Mouse (Mus musculus): ENCODE measurements around the gene Daxx. TPM values are rescaled to one million over a fixed set of nuclear protein-coding genes. Genes with fewer than 3 reads are reported as not detected.
A peak's percentile ranks its signal among the peaks of the same experiment; 100 is the strongest.

Gene Daxx
- polyA plus RNA-seq, 1 experiment from 2014 or later, result 39.2 TPM

DNA sequence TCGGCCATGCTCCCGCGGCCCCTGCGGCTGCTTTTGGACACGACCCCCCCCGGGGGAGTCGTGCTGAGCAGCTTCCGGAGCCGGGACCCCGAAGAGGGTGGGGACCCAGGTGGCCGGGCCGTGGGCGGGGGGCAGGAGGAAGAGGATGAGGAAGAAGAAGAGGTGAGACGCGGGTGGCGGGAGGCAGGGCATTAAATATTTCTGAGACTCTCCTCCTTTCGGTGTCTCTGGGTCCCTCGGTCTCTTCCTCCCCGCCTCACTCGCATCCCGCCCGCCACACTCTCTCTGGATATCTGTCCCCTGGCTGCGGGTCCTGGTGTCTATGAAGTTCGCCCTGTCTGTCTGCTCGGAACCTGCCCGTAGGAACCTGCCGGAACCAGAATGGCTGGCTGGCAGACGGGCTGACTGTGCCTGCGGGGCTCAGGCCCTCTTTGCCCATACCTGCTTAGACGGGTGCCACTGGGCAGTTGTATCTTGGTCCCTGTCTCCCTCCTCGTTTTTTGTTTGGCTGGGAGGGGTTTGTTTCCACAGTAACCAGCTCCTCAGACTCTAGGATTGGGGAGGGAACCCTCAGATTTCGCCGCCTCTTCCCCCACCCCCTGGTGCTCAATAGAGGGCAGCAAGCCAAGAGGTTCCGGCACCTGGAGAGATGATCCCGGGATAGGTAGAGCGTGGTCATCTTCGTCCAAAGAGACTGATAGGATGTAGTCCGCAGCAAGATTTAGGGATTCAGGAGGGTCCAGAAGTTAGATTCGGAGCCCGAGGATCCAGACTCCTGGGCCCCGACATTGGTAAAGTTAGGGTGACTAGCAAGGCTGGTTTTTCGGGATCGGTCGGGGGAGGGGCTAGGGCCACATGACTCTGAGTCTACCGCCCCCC lies 21.3 kb downstream of the Daxx start:
- ATAC-seq (ENCODE audit: insufficient number of reproducible peaks, insufficient read depth, low FRiP score, low read depth), result 0 out of 2 replicates have a peak, but pooled peaks have one; percentile 14
- Histone ChIP-seq H3K4me3 (ENCODE audit: low read depth, low read length) (peak overlapping the region; percentile 94), H3K27me3 (ENCODE audit: control insufficient read depth, insufficient read depth, low read length) (no peaks in the 10 kb centered on the region), H3K36me3 (ENCODE audit: control insufficient read depth, insufficient read depth, low read length) (peaks cover 7% of the 10 kb centered on the region), H3K4me1 (ENCODE audit: control insufficient read depth, insufficient read depth, low read length) (peaks cover 12% of the 10 kb centered on the region), H3K27ac (ENCODE audit: low read length) (peak overlapping the region; percentile 95), H3K9ac (replicated peaks; ENCODE audit: low read depth, low read length) (peak overlapping the region; percentile 87), H3K4me2 (replicated peaks; ENCODE audit: low read depth, low read length) (peak overlapping the region; percentile 98), H3K9me3 (ENCODE audit: control insufficient read depth, low read depth, low read length) (no peaks in the 10 kb centered on the region)
- WGBS, result 1% methylated on average over 44 of the region's 45 CpGs

DNA sequence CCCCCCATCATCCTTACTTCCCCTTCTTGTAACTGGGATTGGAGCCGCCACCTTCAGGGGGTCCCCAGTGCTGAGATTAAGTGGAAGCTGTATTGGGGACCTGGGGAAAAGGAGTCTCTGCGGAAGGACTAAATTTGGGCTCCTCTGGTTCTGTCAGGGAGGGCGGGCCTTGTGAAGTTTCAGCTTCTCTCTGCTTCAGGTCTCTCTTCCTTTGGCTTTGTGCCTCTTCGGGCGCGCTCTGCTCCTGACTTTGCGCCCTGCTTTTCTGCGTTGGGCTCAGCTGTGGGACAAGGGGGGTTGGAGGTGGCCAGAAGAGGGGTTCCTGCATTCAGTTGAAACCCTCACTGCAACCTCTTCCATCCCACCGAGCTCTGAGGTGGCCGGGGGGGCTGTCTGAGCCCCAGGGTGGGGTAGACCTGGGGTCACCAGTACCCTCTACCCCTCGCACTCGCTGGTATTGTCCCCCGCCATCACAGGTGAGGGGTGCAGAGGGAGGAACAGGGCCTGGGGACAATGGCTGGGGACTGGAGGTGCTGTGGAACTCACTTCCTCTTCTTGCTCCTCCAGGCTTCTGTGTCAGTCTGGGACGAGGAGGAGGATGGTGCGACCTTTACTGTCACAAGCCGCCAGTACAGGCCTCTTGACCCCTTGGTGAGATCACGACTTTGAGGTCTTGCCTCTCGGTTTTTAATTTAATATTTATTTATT lies 22.1 kb downstream of the Daxx start:
- peak overlapping the region; percentile 87; the same call in 1 of the 2 replicates for H3K9ac ChIP-seq (replicated peaks; ENCODE audit: low read depth, low read length)
- H3K4me2 ChIP-seq (replicated peaks; ENCODE audit: low read depth, low read length), result peak overlapping the region; percentile 98
- peak overlapping the region; percentile 94 for H3K4me3 ChIP-seq (ENCODE audit: low read depth, low read length)
- H3K27ac ChIP-seq (ENCODE audit: low read length), result peak overlapping the region; percentile 6; the same call in 1 of the 2 replicates
- no peaks in the 10 kb centered on the region for H3K27me3 ChIP-seq (ENCODE audit: control insufficient read depth, insufficient read depth, low read length)
- peaks cover 12% of the 10 kb centered on the region for H3K4me1 ChIP-seq (ENCODE audit: control insufficient read depth, insufficient read depth, low read length)
- no peak for ATAC-seq (ENCODE audit: insufficient number of reproducible peaks, insufficient read depth, low FRiP score, low read depth)
- WGBS, result 30% methylated on average over 18 of the region's 18 CpGs
- no peaks in the 10 kb centered on the region for H3K9me3 ChIP-seq (ENCODE audit: control insufficient read depth, low read depth, low read length)
- peaks cover 7% of the 10 kb centered on the region for H3K36me3 ChIP-seq (ENCODE audit: control insufficient read depth, insufficient read depth, low read length)

DNA sequence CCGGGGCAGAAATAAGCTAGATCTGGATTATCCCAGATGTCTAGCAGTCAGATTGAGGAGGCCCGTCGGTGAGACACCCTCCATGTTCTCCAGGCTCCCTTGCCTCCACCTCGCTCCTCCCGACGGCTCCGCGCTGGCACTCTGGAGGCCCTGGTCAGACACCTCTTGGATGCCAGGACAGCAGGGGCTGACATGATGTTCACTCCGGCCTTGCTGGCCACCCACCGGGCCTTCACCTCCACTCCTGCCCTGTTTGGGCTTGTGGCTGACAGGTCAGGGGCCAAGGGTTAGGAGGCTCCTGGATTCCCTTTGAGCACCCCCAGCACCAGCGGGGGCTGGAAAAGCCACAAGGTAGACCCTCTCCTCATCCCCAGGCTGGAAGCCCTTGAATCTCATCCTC lies 22.7 kb downstream of the Daxx start:
- Histone ChIP-seq H3K4me2 (replicated peaks; ENCODE audit: low read depth, low read length) (no peak overlapping the region), H3K36me3 (ENCODE audit: control insufficient read depth, insufficient read depth, low read length) (peaks cover 5% of the 10 kb centered on the region)
- 90% methylated on average over 11 of the region's 11 CpGs for WGBS

DNA sequence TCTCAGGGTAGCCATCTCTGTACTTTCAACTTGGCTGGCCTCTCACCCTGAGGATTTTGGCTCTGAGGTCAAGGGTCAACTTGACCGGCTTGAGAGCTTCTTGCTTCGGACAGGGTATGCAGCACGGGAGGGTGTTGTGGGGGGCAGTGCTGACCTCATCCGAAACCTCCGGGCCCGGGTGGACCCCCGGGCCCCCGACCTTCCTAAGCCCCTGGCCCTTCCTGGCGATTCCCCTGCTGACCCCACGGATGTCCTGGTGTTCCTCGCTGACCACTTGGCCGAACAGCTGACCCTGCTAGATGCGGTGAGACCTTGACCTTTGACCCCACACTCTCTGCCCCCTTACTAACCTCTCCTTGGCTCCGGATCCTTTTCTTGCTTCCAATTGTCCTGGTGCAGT lies 23.2 kb downstream of the Daxx start:
- Histone ChIP-seq H3K27ac (ENCODE audit: low read length) (no peak overlapping the region), H3K9me3 (ENCODE audit: control insufficient read depth, low read depth, low read length) (no peaks in the 10 kb centered on the region), H3K9ac (replicated peaks; ENCODE audit: low read depth, low read length) (no peak overlapping the region), H3K4me3 (ENCODE audit: low read depth, low read length) (no peak overlapping the region), H3K27me3 (ENCODE audit: control insufficient read depth, insufficient read depth, low read length) (no peaks in the 10 kb centered on the region), H3K4me1 (ENCODE audit: control insufficient read depth, insufficient read depth, low read length) (peaks cover 12% of the 10 kb centered on the region), H3K4me2 (replicated peaks; ENCODE audit: low read depth, low read length) (no peak overlapping the region), H3K36me3 (ENCODE audit: control insufficient read depth, insufficient read depth, low read length) (peaks cover 7% of the 10 kb centered on the region)
- 86% methylated on average over 14 of the region's 14 CpGs for WGBS
- no peak for ATAC-seq (ENCODE audit: insufficient number of reproducible peaks, insufficient read depth, low FRiP score, low read depth)

More for the DNA sequence above, 22.7 kb downstream of the Daxx start:
- Histone ChIP-seq H3K27ac (ENCODE audit: low read length) (no peak overlapping the region), H3K9me3 (ENCODE audit: control insufficient read depth, low read depth, low read length) (no peaks in the 10 kb centered on the region), H3K9ac (replicated peaks; ENCODE audit: low read depth, low read length) (no peak overlapping the region), H3K4me3 (ENCODE audit: low read depth, low read length) (no peak overlapping the region), H3K4me1 (ENCODE audit: control insufficient read depth, insufficient read depth, low read length) (peaks cover 12% of the 10 kb centered on the region), H3K27me3 (ENCODE audit: control insufficient read depth, insufficient read depth, low read length) (no peaks in the 10 kb centered on the region)
- ATAC-seq (ENCODE audit: insufficient number of reproducible peaks, insufficient read depth, low FRiP score, low read depth), result no peak

DNA sequence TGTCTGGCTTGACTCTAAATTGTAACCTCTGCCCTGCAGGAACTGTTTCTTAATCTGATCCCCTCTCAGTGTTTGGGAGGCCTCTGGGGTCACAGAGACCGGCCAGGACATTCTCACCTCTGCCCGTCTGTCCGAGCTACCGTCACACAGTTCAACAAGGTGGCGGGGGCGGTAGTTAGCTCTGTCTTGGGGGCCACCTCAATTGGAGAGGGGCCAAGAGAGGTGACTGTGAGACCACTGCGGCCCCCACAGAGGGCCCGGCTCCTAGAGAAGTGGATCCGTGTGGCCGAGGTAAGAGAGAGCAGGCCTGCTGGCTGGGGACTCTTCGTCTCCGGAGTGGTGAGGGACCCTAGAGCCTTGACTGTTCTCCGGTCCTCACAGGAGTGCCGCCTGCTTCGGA lies 23.8 kb downstream of the Daxx start:
- H3K4me2 ChIP-seq (replicated peaks; ENCODE audit: low read depth, low read length), result no peak overlapping the region
- no peak overlapping the region for H3K27ac ChIP-seq (ENCODE audit: low read length)
- peaks cover 12% of the 10 kb centered on the region for H3K4me1 ChIP-seq (ENCODE audit: control insufficient read depth, insufficient read depth, low read length)
- H3K36me3 ChIP-seq (ENCODE audit: control insufficient read depth, insufficient read depth, low read length), result peaks cover 7% of the 10 kb centered on the region
- no peaks in the 10 kb centered on the region for H3K9me3 ChIP-seq (ENCODE audit: control insufficient read depth, low read depth, low read length)
- no peak overlapping the region for H3K4me3 ChIP-seq (ENCODE audit: low read depth, low read length)
- H3K27me3 ChIP-seq (ENCODE audit: control insufficient read depth, insufficient read depth, low read length), result no peaks in the 10 kb centered on the region
- no peak for ATAC-seq (ENCODE audit: insufficient number of reproducible peaks, insufficient read depth, low FRiP score, low read depth)
- no peak overlapping the region for H3K9ac ChIP-seq (replicated peaks; ENCODE audit: low read depth, low read length)
- 93% methylated on average over 15 of the region's 15 CpGs for WGBS

DNA sequence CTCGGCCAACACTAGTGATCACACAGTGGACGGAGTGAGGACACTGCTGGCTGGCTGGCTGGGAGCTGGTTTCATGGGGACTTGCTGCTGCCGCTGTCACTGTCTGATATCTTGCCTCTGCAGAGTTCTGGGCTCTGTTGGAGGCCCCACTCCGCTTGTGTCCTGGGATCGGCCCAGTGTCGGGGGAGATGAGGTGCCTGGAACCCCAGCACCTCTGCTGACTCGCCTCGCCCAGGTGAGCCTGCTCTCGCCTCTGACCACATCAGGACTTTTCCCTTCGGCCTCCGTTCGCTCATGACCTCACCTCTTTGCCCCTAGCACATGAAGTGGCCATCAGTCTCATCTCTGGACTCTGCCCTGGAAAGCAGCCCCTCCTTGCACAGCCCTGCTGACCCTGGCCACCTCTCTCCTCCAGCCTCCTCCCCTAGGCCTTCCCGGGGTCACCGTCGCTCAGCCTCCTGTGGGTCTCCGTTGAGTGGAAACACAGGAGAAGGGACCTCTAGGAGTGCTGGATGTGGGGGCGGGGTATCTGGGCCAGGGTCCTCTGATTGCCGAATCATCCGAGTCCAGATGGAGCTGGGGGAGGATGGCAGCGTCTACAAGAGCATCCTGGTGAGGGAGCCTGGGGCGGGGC lies 26.3 kb downstream of the Daxx start:
- ATAC-seq (ENCODE audit: insufficient number of reproducible peaks, insufficient read depth, low FRiP score, low read depth), result no peak
- Histone ChIP-seq H3K36me3 (ENCODE audit: control insufficient read depth, insufficient read depth, low read length) (peaks cover 7% of the 10 kb centered on the region), H3K27me3 (ENCODE audit: control insufficient read depth, insufficient read depth, low read length) (no peaks in the 10 kb centered on the region), H3K4me1 (ENCODE audit: control insufficient read depth, insufficient read depth, low read length) (peaks cover 14% of the 10 kb centered on the region; the same call in 1 of the 2 replicates), H3K9ac (replicated peaks; ENCODE audit: low read depth, low read length) (no peak overlapping the region), H3K27ac (ENCODE audit: low read length) (no peak overlapping the region), H3K4me3 (ENCODE audit: low read depth, low read length) (no peak overlapping the region), H3K4me2 (replicated peaks; ENCODE audit: low read depth, low read length) (no peak overlapping the region), H3K9me3 (ENCODE audit: control insufficient read depth, low read depth, low read length) (no peaks in the 10 kb centered on the region)
- WGBS, result 86% methylated on average over 21 of the region's 21 CpGs

DNA sequence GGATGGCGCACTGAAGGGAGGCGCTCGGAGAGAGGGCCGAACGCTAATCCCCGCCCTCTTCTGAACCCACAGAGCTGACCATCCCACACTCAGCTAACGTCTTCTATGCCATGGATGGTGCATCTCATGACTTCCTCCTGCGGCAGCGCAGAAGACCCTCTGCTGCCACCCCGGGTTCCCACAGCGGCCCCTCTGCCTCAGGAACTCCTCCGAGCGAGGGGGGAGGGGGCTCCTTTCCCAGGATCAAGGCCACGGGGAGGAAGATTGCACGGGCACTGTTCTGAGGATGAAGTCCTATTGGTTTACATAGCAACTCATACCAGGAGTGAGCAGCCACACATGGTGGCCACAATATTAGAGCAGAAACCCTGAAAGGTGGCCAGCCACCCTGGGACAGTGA lies 27.8 kb downstream of the Daxx start:
- H3K27ac ChIP-seq (ENCODE audit: low read length), result no peak overlapping the region

DNA sequence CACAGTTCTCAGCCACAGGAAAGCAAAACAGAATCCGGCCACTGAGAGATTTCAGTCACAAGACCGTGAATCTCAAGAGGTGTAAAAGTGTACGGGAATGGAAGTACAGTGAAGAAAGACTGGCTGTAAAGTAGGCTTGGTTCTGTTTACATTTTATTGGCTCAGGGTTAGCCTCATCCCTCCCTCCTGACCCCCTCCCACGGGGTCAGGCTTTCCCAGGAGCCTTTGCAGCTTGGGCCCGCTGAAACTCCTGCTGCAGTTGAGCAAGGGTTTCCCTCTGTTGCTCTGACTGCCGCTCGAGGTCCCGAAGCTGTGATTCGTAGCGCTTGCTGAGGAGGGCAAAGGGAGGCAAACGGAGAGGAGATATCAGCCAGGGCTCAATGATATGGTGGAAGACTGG lies 29.6 kb downstream of the Daxx start:
- Histone ChIP-seq H3K9me3 (ENCODE audit: control insufficient read depth, low read depth, low read length) (no peaks in the 10 kb centered on the region), H3K27me3 (ENCODE audit: control insufficient read depth, insufficient read depth, low read length) (no peaks in the 10 kb centered on the region), H3K36me3 (ENCODE audit: control insufficient read depth, insufficient read depth, low read length) (peaks cover 12% of the 10 kb centered on the region; the same call in 1 of the 2 replicates), H3K4me3 (ENCODE audit: low read depth, low read length) (no peak overlapping the region), H3K27ac (ENCODE audit: low read length) (no peak overlapping the region), H3K4me2 (replicated peaks; ENCODE audit: low read depth, low read length) (no peak overlapping the region), H3K4me1 (ENCODE audit: control insufficient read depth, insufficient read depth, low read length) (peaks cover 14% of the 10 kb centered on the region; the same call in 1 of the 2 replicates), H3K9ac (replicated peaks; ENCODE audit: low read depth, low read length) (no peak overlapping the region)
- no peak for ATAC-seq (ENCODE audit: insufficient number of reproducible peaks, insufficient read depth, low FRiP score, low read depth)
- 76% methylated on average over 11 of the region's 11 CpGs for WGBS

More for the DNA sequence above, 27.8 kb downstream of the Daxx start:
- H3K4me3 ChIP-seq (ENCODE audit: low read depth, low read length), result no peak overlapping the region
- H3K9ac ChIP-seq (replicated peaks; ENCODE audit: low read depth, low read length), result no peak overlapping the region
- WGBS, result 84% methylated on average over 15 of the region's 15 CpGs
- no peak overlapping the region for H3K4me2 ChIP-seq (replicated peaks; ENCODE audit: low read depth, low read length)
- H3K36me3 ChIP-seq (ENCODE audit: control insufficient read depth, insufficient read depth, low read length), result peaks cover 7% of the 10 kb centered on the region
- ATAC-seq (ENCODE audit: insufficient number of reproducible peaks, insufficient read depth, low FRiP score, low read depth), result no peak
- H3K27me3 ChIP-seq (ENCODE audit: control insufficient read depth, insufficient read depth, low read length), result no peaks in the 10 kb centered on the region
- H3K9me3 ChIP-seq (ENCODE audit: control insufficient read depth, low read depth, low read length), result no peaks in the 10 kb centered on the region
- peaks cover 14% of the 10 kb centered on the region; the same call in 1 of the 2 replicates for H3K4me1 ChIP-seq (ENCODE audit: control insufficient read depth, insufficient read depth, low read length)

All from stomach, embryonic 14.5 days (tissue).